11 mouse cellular contexts compared by ENCODE assay signal in genomic region chr13:51191416-51192140, GRCm38 (mm10). TPM values are rescaled to one million over a fixed set of nuclear protein-coding genes. Genes with fewer than 3 reads are reported as not detected.
DNase-seq lines count a peak whose midpoint lies in the region; ATAC-seq and TF ChIP-seq lines count a peak whose summit lies in the region.
"Had no signal": no experiment of that assay in that cellular context is flagged by ENCODE, and none has a peak within 500 bp of the region (broad histone marks: within the 10 kb centered on the region; RNA-seq: fewer than 3 reads in every experiment).

No protein-coding gene starts in this region.

- WGBS in liver, adult 2 months: 68% methylated on average over 6 of the region's 6 CpGs
- WGBS in liver, embryonic 12.5 days (ENCODE audit: insufficient replicate concordance): 61% methylated on average over 6 of the region's 6 CpGs
- 73% methylated on average over 6 of the region's 6 CpGs for WGBS in limb, embryonic 10.5 days

- peak; percentile 52; the same call in 1 of the 2 replicates for ATAC-seq in frontal cortex, adult (ENCODE audit: low TSS enrichment)
- ATAC-seq in liver, embryonic 12.5 days: no peak

- no peak for DNase-seq in frontal cortex, postnatal 36 days (ENCODE audit: low spot score in 2 of 2)
- peak; percentile 17 for DNase-seq in liver, adult 2 months (ENCODE audit: extremely low read depth, low read depth, low spot score)
- peak; percentile 82 for DNase-seq in adipocyte (ENCODE audit: low spot score)
- peak; percentile 40 for DNase-seq in limb, embryonic 10.5 days (ENCODE audit: low spot score)
- no peak for DNase-seq in B cell, adult 2 months
- DNase-seq in thymus, adult 18-20 months: no peak
- DNase-seq: cerebellum, adult 2 months had no signal

- H3K4me2 ChIP-seq in liver, embryonic 12.5 days: no peak overlapping the region
- H3K4me2 ChIP-seq: neural tube, embryonic 13.5 days had no signal

- H3K9ac ChIP-seq in liver, adult 2 months (ENCODE audit: low read depth, low read length): no peak overlapping the region
- no peak overlapping the region for H3K9ac ChIP-seq in liver, embryonic 12.5 days
- H3K9ac ChIP-seq: liver, embryonic 14.5 days; neural tube, embryonic 13.5 days had no signal

- H3K4me1 ChIP-seq in liver, adult 2 months (ENCODE audit: control insufficient read depth, insufficient read depth, low read length): no peaks in the 10 kb centered on the region
- no peaks in the 10 kb centered on the region for H3K4me1 ChIP-seq in liver, embryonic 12.5 days
- H3K4me1 ChIP-seq in limb, embryonic 10.5 days: 0 out of 2 replicates have a peak, but pooled peaks cover 5% of the 10 kb centered on the region
- H3K4me1 ChIP-seq: neural tube, embryonic 13.5 days had no signal

- H3K9me3 ChIP-seq in liver, embryonic 12.5 days (replicated peaks): no peaks in the 10 kb centered on the region
- H3K9me3 ChIP-seq in limb, embryonic 10.5 days (replicated peaks): no peaks in the 10 kb centered on the region
- H3K9me3 ChIP-seq: neural tube, embryonic 13.5 days had no signal

- no peaks in the 10 kb centered on the region for H3K79me2 ChIP-seq in liver, adult 2 months (ENCODE audit: control insufficient read depth, insufficient read depth, low read length)

- no peak overlapping the region for H3K4me3 ChIP-seq in liver, adult 2 months (ENCODE audit: insufficient read depth, low read depth, low read length)
- H3K4me3 ChIP-seq in liver, embryonic 12.5 days: no peak overlapping the region
- no peak overlapping the region for H3K4me3 ChIP-seq in limb, embryonic 10.5 days
- H3K4me3 ChIP-seq: neural tube, embryonic 13.5 days had no signal

- no peaks in the 10 kb centered on the region for H3K27me3 ChIP-seq in liver, adult 2 months (ENCODE audit: control insufficient read depth, insufficient read depth, low read length)
- no peaks in the 10 kb centered on the region for H3K27me3 ChIP-seq in liver, embryonic 12.5 days (replicated peaks)
- H3K27me3 ChIP-seq in limb, embryonic 10.5 days (ENCODE audit: low read depth, poor library complexity, severe bottlenecking): no peaks in the 10 kb centered on the region
- H3K27me3 ChIP-seq: neural tube, embryonic 13.5 days had no signal

- no peak overlapping the region for H3K27ac ChIP-seq in liver, adult 2 months (replicated peaks; ENCODE audit: insufficient read depth, low read depth, low read length)
- H3K27ac ChIP-seq in liver, embryonic 12.5 days: no peak overlapping the region
- H3K27ac ChIP-seq in limb, embryonic 10.5 days: no peak overlapping the region
- H3K27ac ChIP-seq: liver, embryonic 14.5 days; neural tube, embryonic 13.5 days had no signal

- H3K36me3 ChIP-seq in liver, adult 2 months (ENCODE audit: control insufficient read depth, insufficient read depth, low read length): no peaks in the 10 kb centered on the region
- H3K36me3 ChIP-seq in liver, embryonic 12.5 days: no peaks in the 10 kb centered on the region
- no peaks in the 10 kb centered on the region for H3K36me3 ChIP-seq in limb, embryonic 10.5 days
- H3K36me3 ChIP-seq: neural tube, embryonic 13.5 days had no signal

- peak; percentile 9; the same call in 1 of the 2 replicates for TF ChIP-seq CTCF in liver, adult 2 months (IDR thresholded peaks at IDR 0.05; ENCODE audit: low read depth, low read length)

- TF ChIP-seq POLR2A in liver, adult 2 months (IDR thresholded peaks at IDR 0.05; ENCODE audit: extremely low read depth, insufficient read depth, low read length): no peak

RNA-seq across cellular contexts. Expression of gene Nxnl2, which starts 20.8 kb away (rescaled TPM):
- 0.07 and 0.09 TPM in 2 replicates for total RNA-seq in liver, adult 2 months (2014; rRNA removed)
- polyA plus RNA-seq in liver, adult 2 months (2012; rRNA removed): 0.06 TPM in 1 of 2 replicates, not detected in the other
- 0.19 and 0.28 TPM in 2 replicates for polyA plus RNA-seq in liver, embryonic 12.5 days (2016; fragmentation: Nextera tagmentation; extraction: Ambion mirVana)
- polyA plus RNA-seq in limb, embryonic 10.5 days (2016; fragmentation: Nextera tagmentation; extraction: Ambion mirVana): 0.75 and 2.0 TPM in 2 replicates

Comparison
In these comparisons a context has a peak if more than half of its experiments do, and no peak if none do; other contexts are left out.
1. DNase-seq: peak in liver, adult 2 months (single experiment), adipocyte (single experiment) and limb, embryonic 10.5 days (single experiment); none in frontal cortex, postnatal 36 days (0 of 2), B cell, adult 2 months (0 of 2) and thymus, adult 18-20 months (0 of 2).